Mouse (Mus musculus) G1E (cell line): ENCODE measurements around the gene Phc2. TPM values are rescaled to one million over a fixed set of nuclear protein-coding genes. Genes with fewer than 3 reads are reported as not detected.

ENCODE experiments used
- ATAC-seq: 2 replicates; pipeline ENCODE4 v1.8.0; 2016; ENCODE audit warnings: mild to moderate bottlenecking; ENCODE audit not compliant: insufficient number of reproducible peaks, poor library complexity, low FRiP score, severe bottlenecking; ENCODE audit errors: extremely low read depth
- DNase-seq: peaks from one replicate; pipeline ENCODE4 v3.0.0; 2012; ENCODE audit warnings: low spot score
- H3K27me3 ChIP-seq: 2 replicates; pipeline ENCODE4 v1.6.1; 2012; ENCODE audit warnings: mild to moderate bottlenecking, low read length, inconsistent platforms; ENCODE audit not compliant: insufficient read depth
- H3K36me3 ChIP-seq: replicated peaks from 2 replicates; pipeline ENCODE3; 2012; ENCODE audit warnings: mild to moderate bottlenecking, inconsistent platforms
- H3K4me1 ChIP-seq: 2 replicates; pipeline ENCODE4 v1.6.1; 2012; ENCODE audit warnings: low read depth, low read length, inconsistent platforms, mixed read lengths; ENCODE audit not compliant: insufficient read depth
- H3K4me3 ChIP-seq: 2 replicates; pipeline ENCODE4 v1.5.1; 2012; ENCODE audit warnings: low read depth, mild to moderate bottlenecking, inconsistent platforms, low read length, moderate library complexity, mixed read lengths
- H3K9me3 ChIP-seq: replicated peaks from 2 replicates; pipeline ENCODE4 v1.6.1; 2012; ENCODE audit warnings: inconsistent platforms
- CTCF ChIP-seq: IDR thresholded peaks from 2 replicates; pipeline ENCODE4 v1.5.1; 2012; ENCODE audit warnings: low read depth, low read length, inconsistent platforms, mixed read lengths
- GATA1 ChIP-seq: IDR thresholded peaks from 2 replicates; pipeline ENCODE4 v1.6.1; 2012; ENCODE audit warnings: borderline replicate concordance, low read length, inconsistent platforms, mixed read lengths
- GATA2 ChIP-seq: IDR thresholded peaks from 2 replicates; pipeline ENCODE4 v1.6.1; 2012; ENCODE audit warnings: low read depth, low read length, inconsistent platforms, borderline replicate concordance
- POLR2AphosphoS5 ChIP-seq: IDR thresholded peaks from 2 replicates; pipeline ENCODE4 v1.6.1; 2012; ENCODE audit warnings: low read depth, low read length, inconsistent platforms; ENCODE audit not compliant: insufficient replicate concordance
- TAL1 ChIP-seq: conservative IDR thresholded peaks from 2 replicates; pipeline ENCODE4 v1.6.1; 2012; ENCODE audit warnings: low read depth, low read length, inconsistent platforms, mixed read lengths
- polyA plus RNA-seq: library from polyadenylated mRNA; stranded (reverse); fragments of >175 nt; gene quantifications from 2 replicates; pipeline ENCODE4 v1.2.3, GENCODE M21; 2012
- total RNA-seq, 2 experiments: library from RNA; stranded (forward) in 1 of 2; stranded (reverse) in 1 of 2; fragments of 200-1000 nt in 1 of 2; fragments of >200 nt in 1 of 2; fragmentation: Nextera tagmentation in 1 of 2; gene quantifications; 2 replicates each; pipeline ENCODE4 v1.2.3; 2014 to 2017

Phc2 gene
- total and polyA plus RNA-seq, 3 experiments = 16.2 to 121 (median 58.8) TPM

- Histone ChIP-seq H3K9me3 (no peaks in the 10 kb centered on the region), H3K27me3 (peaks cover 68% of the 10 kb centered on the region), H3K36me3 (no peaks in the 10 kb centered on the region), H3K4me1 (peaks cover 17% of the 10 kb centered on the region), H3K4me3 (peak overlapping the region; percentile 63; the same call in 1 of the 2 replicates)
- TF ChIP-seq POLR2AphosphoS5 (no peak), TAL1 (no peak), GATA1 (no peak), CTCF (no peak), GATA2 (no peak)
- DNase-seq (no peak), ATAC-seq (no peak)
Measured at GRCm38 (mm10) chr4:128712136-128712655, 57.7 kb downstream of the Phc2 start.

- no peak for ATAC-seq
- H3K9me3 ChIP-seq = no peaks in the 10 kb centered on the region
Measured at GRCm38 (mm10) chr4:128712941-128713340, 58.4 kb downstream of the Phc2 start.

GRCm38 (mm10) chr4:128715241-128716204 lies 61.0 kb downstream of the Phc2 start:
- no peaks in the 10 kb centered on the region for H3K36me3 ChIP-seq
- DNase-seq = no peak
- no peak for TF ChIP-seq TAL1
- no peak for TF ChIP-seq GATA2

More at GRCm38 (mm10) chr4:128712941-128713340, 58.4 kb downstream of the Phc2 start:
- Histone ChIP-seq H3K4me3 (no peak overlapping the region), H3K27me3 (peaks cover 71% of the 10 kb centered on the region), H3K36me3 (no peaks in the 10 kb centered on the region), H3K4me1 (peaks cover 17% of the 10 kb centered on the region)
- no peak for TF ChIP-seq TAL1
- no peak for TF ChIP-seq GATA2
- TF ChIP-seq CTCF = no peak
- no peak for TF ChIP-seq GATA1
- no peak for TF ChIP-seq POLR2AphosphoS5
- DNase-seq = no peak

GRCm38 (mm10) chr4:128716279-128716678 lies 61.8 kb downstream of the Phc2 start:
- H3K4me3 ChIP-seq = no peak overlapping the region
- peaks cover 13% of the 10 kb centered on the region for H3K4me1 ChIP-seq
- no peaks in the 10 kb centered on the region for H3K9me3 ChIP-seq
- DNase-seq (no peak), ATAC-seq (no peak)
- TF ChIP-seq CTCF = no peak
- TF ChIP-seq TAL1 = no peak
- no peak for TF ChIP-seq POLR2AphosphoS5
- TF ChIP-seq GATA1 = no peak
- TF ChIP-seq GATA2 = no peak
- peaks cover 59% of the 10 kb centered on the region for H3K27me3 ChIP-seq
- no peaks in the 10 kb centered on the region for H3K36me3 ChIP-seq

More at GRCm38 (mm10) chr4:128715241-128716204, 61.0 kb downstream of the Phc2 start:
- ATAC-seq = no peak
- H3K4me1 ChIP-seq = peaks cover 17% of the 10 kb centered on the region
- H3K9me3 ChIP-seq = no peaks in the 10 kb centered on the region
- H3K4me3 ChIP-seq = no peak overlapping the region
- peaks cover 61% of the 10 kb centered on the region for H3K27me3 ChIP-seq

GRCm38 (mm10) chr4:128716731-128717130 lies 62.2 kb downstream of the Phc2 start:
- ATAC-seq (no peak), DNase-seq (no peak)
- Histone ChIP-seq H3K36me3 (no peaks in the 10 kb centered on the region), H3K27me3 (peaks cover 63% of the 10 kb centered on the region), H3K4me3 (no peak overlapping the region), H3K9me3 (no peaks in the 10 kb centered on the region), H3K4me1 (peaks cover 9% of the 10 kb centered on the region)
- no peak for TF ChIP-seq TAL1
- TF ChIP-seq GATA1 = no peak
- TF ChIP-seq CTCF = no peak
- no peak for TF ChIP-seq POLR2AphosphoS5
- no peak for TF ChIP-seq GATA2

- ATAC-seq (peak; percentile 45), DNase-seq (peak; percentile 44)
- Histone ChIP-seq H3K4me3 (no peak overlapping the region), H3K36me3 (no peaks in the 10 kb centered on the region), H3K9me3 (no peaks in the 10 kb centered on the region), H3K27me3 (peaks cover 62% of the 10 kb centered on the region), H3K4me1 (peaks cover 3% of the 10 kb centered on the region; the same call in 1 of the 2 replicates)
- TF ChIP-seq GATA2 = no peak
Measured at GRCm38 (mm10) chr4:128720110-128720509, 65.6 kb downstream of the Phc2 start.
